Mouse (Mus musculus): ENCODE measurements around the gene Gsap.
"Not testable (repeated sequence)": the region's sequence is repeated elsewhere in the genome, so short reads cannot be mapped to it uniquely, and the experiment has no call there.

The Gsap gene

GRCm38 (mm10) chr5:21260746-21261145, 74.7 kb downstream of the Gsap start:
- DNase-seq (ENCODE audit: low spot score in 2 of 2), result no peak

- no peak for DNase-seq (ENCODE audit: low spot score in 2 of 2)
These were observed 75.3 kb downstream of the Gsap start for GRCm38 (mm10) chr5:21261202-21261844.

- DNase-seq (ENCODE audit: low spot score in 2 of 2), result peak in 1 of 2 experiments; percentile 17
These were observed 77.4 kb downstream of the Gsap start for GRCm38 (mm10) chr5:21263202-21264055.

- DNase-seq (ENCODE audit: low spot score in 2 of 2), result no peak
These were observed 78.4 kb downstream of the Gsap start for GRCm38 (mm10) chr5:21264352-21265021.

- DNase-seq (ENCODE audit: low spot score in 2 of 2), result peak; percentile 91 to 94
These were observed 79.0 kb downstream of the Gsap start for GRCm38 (mm10) chr5:21265049-21265448.

GRCm38 (mm10) chr5:21267090-21267489, 81.0 kb downstream of the Gsap start:
- DNase-seq (ENCODE audit: low spot score in 2 of 2), result no peak

- no peak for DNase-seq (ENCODE audit: low spot score in 2 of 2)
These were observed 83.4 kb downstream of the Gsap start for GRCm38 (mm10) chr5:21269446-21269845.

GRCm38 (mm10) chr5:21270756-21271155, 84.7 kb downstream of the Gsap start:
- DNase-seq (ENCODE audit: low spot score in 2 of 2), result no peak

- DNase-seq (ENCODE audit: low spot score in 2 of 2), result no peak
These were observed 85.6 kb downstream of the Gsap start for GRCm38 (mm10) chr5:21271386-21272354.

- not testable (repeated sequence) for DNase-seq (ENCODE audit: low spot score in 2 of 2)
These were observed 91.6 kb downstream of the Gsap start for GRCm38 (mm10) chr5:21277685-21278084.

- DNase-seq (ENCODE audit: low spot score in 2 of 2), result no peak
These were observed 97.5 kb downstream of the Gsap start for GRCm38 (mm10) chr5:21283356-21284062.

- no peak for DNase-seq (ENCODE audit: low spot score in 2 of 2)
These were observed 102.8 kb downstream of the Gsap start for GRCm38 (mm10) chr5:21288658-21289435.

- DNase-seq (ENCODE audit: low spot score in 2 of 2), result no peak
These were observed 104.5 kb downstream of the Gsap start for GRCm38 (mm10) chr5:21290594-21290993.

- no peak for DNase-seq (ENCODE audit: low spot score in 2 of 2)
These were observed 109.6 kb downstream of the Gsap start for GRCm38 (mm10) chr5:21295683-21296082.

GRCm38 (mm10) chr5:21299076-21299755, 113.2 kb downstream of the Gsap start:
- peak in 1 of 2 experiments; percentile 4 for DNase-seq (ENCODE audit: low spot score in 2 of 2)

GRCm38 (mm10) chr5:21300058-21300457, 114.0 kb downstream of the Gsap start:
- no peak for DNase-seq (ENCODE audit: low spot score in 2 of 2)

- no peak for DNase-seq (ENCODE audit: low spot score in 2 of 2)
These were observed 115.0 kb downstream of the Gsap start for GRCm38 (mm10) chr5:21301011-21301410.

GRCm38 (mm10) chr5:21307165-21307564, 121.1 kb downstream of the Gsap start:
- DNase-seq (ENCODE audit: low spot score in 2 of 2), result no peak

GRCm38 (mm10) chr5:21314696-21315095, 128.6 kb downstream of the Gsap start:
- no peak for DNase-seq (ENCODE audit: low spot score in 2 of 2)
